In genomic region chr13:93004003-93004402, GRCm38 (mm10) we compare ENCODE assay signal across 22 mouse cellular contexts.
DNase-seq lines count a peak whose midpoint lies in the region; ATAC-seq and TF ChIP-seq lines count a peak whose summit lies in the region.
"Had no signal": no experiment of that assay in that cellular context is flagged by ENCODE, and none has a peak within 500 bp of the region (broad histone marks: within the 10 kb centered on the region; RNA-seq: fewer than 3 reads in every experiment).

No protein-coding gene starts in this region.

- ATAC-seq in forebrain, embryonic 14.5 days, result no peak
- ATAC-seq in forebrain, embryonic 12.5 days (ENCODE audit: low FRiP score), result no peak
- ATAC-seq in frontal cortex, adult (ENCODE audit: low TSS enrichment), result peak; percentile 14
- ATAC-seq: CD4-positive, CD25-positive, alpha-beta regulatory T cell, adult 4 months; intestine, embryonic 15.5 days had no signal

- H3K27ac ChIP-seq in forebrain, embryonic 14.5 days (ENCODE audit: low read depth, low read length), result no peak overlapping the region
- H3K27ac ChIP-seq in forebrain, embryonic 12.5 days, result no peak overlapping the region
- H3K27ac ChIP-seq in left cerebral cortex, adult 2 months, result peak overlapping the region; percentile 98
- H3K27ac ChIP-seq: embryonic facial prominence, embryonic 10.5 days; hindbrain, embryonic 10.5 days; hindbrain, embryonic 14.5 days; intestine, embryonic 15.5 days had no signal

- H3K4me2 ChIP-seq in forebrain, embryonic 14.5 days (ENCODE audit: low read length), result no peak overlapping the region
- no peak overlapping the region for H3K4me2 ChIP-seq in forebrain, embryonic 12.5 days
- H3K4me2 ChIP-seq: heart, embryonic 12.5 days; hindbrain, embryonic 14.5 days; intestine, embryonic 15.5 days had no signal

- no peaks in the 10 kb centered on the region for H3K27me3 ChIP-seq in forebrain, embryonic 14.5 days (replicated peaks; ENCODE audit: control insufficient read depth, insufficient read depth, low read length)
- H3K27me3 ChIP-seq in forebrain, embryonic 12.5 days, result no peaks in the 10 kb centered on the region
- H3K27me3 ChIP-seq: heart, embryonic 12.5 days; intestine, embryonic 15.5 days had no signal

- H3K9me3 ChIP-seq in forebrain, embryonic 14.5 days (replicated peaks; ENCODE audit: control insufficient read depth, low read length), result no peaks in the 10 kb centered on the region
- no peaks in the 10 kb centered on the region for H3K9me3 ChIP-seq in forebrain, embryonic 12.5 days
- H3K9me3 ChIP-seq: embryonic facial prominence, embryonic 10.5 days; G1E; heart, embryonic 12.5 days; hindbrain, embryonic 10.5 days; intestine, embryonic 15.5 days had no signal

- H3K4me3 ChIP-seq in forebrain, embryonic 14.5 days (ENCODE audit: low read depth, low read length), result no peak overlapping the region
- no peak overlapping the region for H3K4me3 ChIP-seq in forebrain, embryonic 12.5 days (replicated peaks)
- no peak overlapping the region for H3K4me3 ChIP-seq in left cerebral cortex, adult 2 months
- H3K4me3 ChIP-seq: embryonic facial prominence, embryonic 10.5 days; erythroblast, embryonic 14.5 days; heart, embryonic 12.5 days; hindbrain, embryonic 10.5 days; intestine, embryonic 15.5 days had no signal

- WGBS in forebrain, embryonic 14.5 days, result 78% methylated on average over 6 of the region's 6 CpGs
- WGBS in forebrain, embryonic 12.5 days, result 78% methylated on average over 6 of the region's 6 CpGs

- H3K9ac ChIP-seq in forebrain, embryonic 14.5 days (ENCODE audit: low read length), result no peak overlapping the region
- no peak overlapping the region for H3K9ac ChIP-seq in forebrain, embryonic 12.5 days
- H3K9ac ChIP-seq: heart, embryonic 12.5 days; hindbrain, embryonic 14.5 days; intestine, embryonic 15.5 days had no signal

- no peaks in the 10 kb centered on the region for H3K36me3 ChIP-seq in forebrain, embryonic 14.5 days (ENCODE audit: control insufficient read depth, insufficient read depth, low read length)
- H3K36me3 ChIP-seq in forebrain, embryonic 12.5 days (replicated peaks), result no peaks in the 10 kb centered on the region
- H3K36me3 ChIP-seq: embryonic facial prominence, embryonic 10.5 days; G1E; heart, embryonic 12.5 days; hindbrain, embryonic 10.5 days; intestine, embryonic 15.5 days had no signal

- DNase-seq in forebrain, embryonic 14.5 days (ENCODE audit: low spot score), result peak; percentile 30
- DNase-seq in frontal cortex, postnatal 25 days (ENCODE audit: low spot score in 2 of 2), result no peak
- no peak for DNase-seq in left cerebral cortex, adult 2 months (ENCODE audit: extremely low spot score in 1 of 2, low spot score in 2 of 2)
- no peak for DNase-seq in left cerebral cortex, adult 9 months (ENCODE audit: low spot score in 2 of 2)
- no peak for DNase-seq in Muller cell, postnatal 12 days (ENCODE audit: inconsistent ontology term)
- DNase-seq: adrenal gland, postnatal 10 days; B cell, adult 2 months; cerebellum, adult 18-20 months; cerebellum, adult 9-11 months; cerebellum, postnatal 36 days; gastrocnemius, postnatal 14 days; kidney, adult 18-20 months had no signal

- intact Hi-C loops in left cerebral cortex, adult 2 months (cut with DNase I), result no loop called here

- H3K4me1 ChIP-seq in forebrain, embryonic 14.5 days (ENCODE audit: control insufficient read depth, insufficient read depth, low read length), result peaks cover 2% of the 10 kb centered on the region
- H3K4me1 ChIP-seq in forebrain, embryonic 12.5 days, result no peaks in the 10 kb centered on the region
- H3K4me1 ChIP-seq: embryonic facial prominence, embryonic 10.5 days had no signal

- TF ChIP-seq CTCF in left cerebral cortex, adult 2 months (IDR thresholded peaks at IDR 0.05), result no peak
